Mouse (Mus musculus): ENCODE data around the gene Smim15. TPM values are rescaled to one million over a fixed set of nuclear protein-coding genes. Genes with fewer than 3 reads are reported as not detected.

The Smim15 gene
- polyA plus RNA-seq, 2 experiments: 17.1 to 24.7 TPM

- no peak for ATAC-seq (ENCODE audit: insufficient read depth)
- no peak for TF ChIP-seq CTCF (IDR thresholded peaks at IDR 0.05; ENCODE audit: low read depth)
- TF ChIP-seq EP300 (IDR thresholded peaks at IDR 0.05; ENCODE audit: low read depth): no peak
- H3K4me1 ChIP-seq (replicated peaks; ENCODE audit: control insufficient read depth in 2 of 2, insufficient read depth in 2 of 2, low read length in 1 of 2): peaks cover 0 to 5% of the 10 kb centered on the region in 2 experiments; a peak in 2 of 4 replicates
- H3K27me3 ChIP-seq (ENCODE audit: control insufficient read depth, insufficient read depth, low read length): no peaks in the 10 kb centered on the region
- no peak overlapping the region for H3K4me3 ChIP-seq (ENCODE audit: insufficient read depth in 1 of 2, low read depth in 2 of 2, low read length in 2 of 2)
- no peak overlapping the region for H3K9ac ChIP-seq (replicated peaks)
- WGBS (ENCODE audit: insufficient replicate concordance): 84% methylated on average over 7 of the region's 7 CpGs
- H3K36me3 ChIP-seq (replicated peaks; ENCODE audit: control insufficient read depth, insufficient read depth, low read depth): no peaks in the 10 kb centered on the region
- no peaks in the 10 kb centered on the region for H3K9me3 ChIP-seq (ENCODE audit: control insufficient read depth, low read length)
- H3K4me2 ChIP-seq (ENCODE audit: low read depth): no peak overlapping the region
- no peak for DNase-seq (ENCODE audit: low read depth in 3 of 3, low spot score in 3 of 3)
- no peak overlapping the region for H3K27ac ChIP-seq
Observed at GRCm38 (mm10) chr13:108095617-108096016, 51.4 kb downstream of the Smim15 start.

- DNase-seq (ENCODE audit: low read depth in 3 of 3, low spot score in 3 of 3) (no peak), ATAC-seq (ENCODE audit: insufficient read depth) (no peak)
- Histone ChIP-seq H3K4me1 (replicated peaks; ENCODE audit: control insufficient read depth in 2 of 2, insufficient read depth in 2 of 2, low read length in 1 of 2) (peaks cover 0 to 5% of the 10 kb centered on the region in 2 experiments; a peak in 2 of 4 replicates), H3K4me3 (ENCODE audit: insufficient read depth in 1 of 2, low read depth in 2 of 2, low read length in 2 of 2) (no peak overlapping the region), H3K4me2 (ENCODE audit: low read depth) (no peak overlapping the region), H3K27ac (no peak overlapping the region), H3K27me3 (ENCODE audit: control insufficient read depth, insufficient read depth, low read length) (no peaks in the 10 kb centered on the region), H3K36me3 (replicated peaks; ENCODE audit: control insufficient read depth, insufficient read depth, low read depth) (no peaks in the 10 kb centered on the region), H3K9me3 (ENCODE audit: control insufficient read depth, low read length) (no peaks in the 10 kb centered on the region), H3K9ac (replicated peaks) (no peak overlapping the region)
- no peak for TF ChIP-seq EP300 (IDR thresholded peaks at IDR 0.05; ENCODE audit: low read depth)
- TF ChIP-seq CTCF (IDR thresholded peaks at IDR 0.05; ENCODE audit: low read depth): no peak
- 50% methylated on average over 7 of the region's 7 CpGs for WGBS (ENCODE audit: insufficient replicate concordance)
Observed at GRCm38 (mm10) chr13:108096446-108096845, 52.2 kb downstream of the Smim15 start.

Other genes starting within 250 kb of the Smim15 start
- gene Ndufaf2, start 114.2 kb downstream of the Smim15 start, polyA plus RNA-seq (2012; rRNA removed): 6.4 and 21.6 TPM in 2 replicates
- gene Ndufaf2, start 114.2 kb downstream of the Smim15 start, polyA plus RNA-seq (2014; fragmentation: Nextera tagmentation; extraction: Ambion mirVana): 33.6 and 33.8 TPM in 2 replicates
- gene Ercc8, start 114.3 kb downstream of the Smim15 start, polyA plus RNA-seq (2012; rRNA removed): 4.6 and 5.6 TPM in 2 replicates
- gene Ercc8, start 114.3 kb downstream of the Smim15 start, polyA plus RNA-seq (2014; fragmentation: Nextera tagmentation; extraction: Ambion mirVana): 7.8 and 8.8 TPM in 2 replicates
- 0.37 and 0.51 TPM in 2 replicates for gene Elovl7, start 170.0 kb downstream of the Smim15 start, polyA plus RNA-seq (2012; rRNA removed)
- 1.8 and 2.0 TPM in 2 replicates for gene Elovl7, start 170.0 kb downstream of the Smim15 start, polyA plus RNA-seq (2014; fragmentation: Nextera tagmentation; extraction: Ambion mirVana)